Mouse (Mus musculus) CH12F3 (cell line): Measurements from ENCODE around the gene Itpr2.

ENCODE experiments used
- in situ Hi-C: fragments of 300-500 bp; cut with MboI; formaldehyde crosslinking; loops from 2 replicates; pipeline ENCODE4 v1.14.3; 2020; ENCODE audit warnings: low sequenced_read_pairs

Itpr2 gene

GRCm38 (mm10) chr6:146234417-146234816 is 267.6 kb downstream of the Itpr2 start:
- in situ Hi-C loops = no loop called here

GRCm38 (mm10) chr6:146230903-146231302 is 271.1 kb downstream of the Itpr2 start:
- in situ Hi-C loops = no loop called here

DNA sequence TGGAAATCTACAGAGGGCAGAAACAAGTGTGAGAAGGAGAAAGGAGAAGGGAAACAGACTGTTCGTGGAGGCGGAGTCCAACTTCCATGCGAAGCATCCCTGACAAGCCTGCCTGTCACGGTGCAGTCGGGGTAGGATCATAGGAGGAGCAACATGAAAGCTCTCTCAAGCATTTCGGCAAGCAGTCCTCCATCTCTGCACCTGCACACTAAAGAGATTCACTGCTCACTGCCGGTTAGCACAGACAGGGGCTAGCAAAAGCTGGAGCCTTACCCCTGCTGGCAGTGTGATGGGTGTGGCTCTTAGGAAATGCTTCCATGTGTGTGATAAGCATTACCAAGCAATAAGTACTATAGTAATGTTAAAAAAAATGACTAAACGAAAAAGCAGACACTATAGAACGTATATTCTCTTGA is 271.6 kb downstream of the Itpr2 start:
- in situ Hi-C loops = no loop called here

GRCm38 (mm10) chr6:146229967-146230366 is 272.1 kb downstream of the Itpr2 start:
- in situ Hi-C loops = no loop called here

- in situ Hi-C loops = no loop called here
Measured at GRCm38 (mm10) chr6:146229519-146229918, 272.5 kb downstream of the Itpr2 start.

GRCm38 (mm10) chr6:146228048-146228447 is 274.0 kb downstream of the Itpr2 start:
- in situ Hi-C loops = no loop called here

DNA sequence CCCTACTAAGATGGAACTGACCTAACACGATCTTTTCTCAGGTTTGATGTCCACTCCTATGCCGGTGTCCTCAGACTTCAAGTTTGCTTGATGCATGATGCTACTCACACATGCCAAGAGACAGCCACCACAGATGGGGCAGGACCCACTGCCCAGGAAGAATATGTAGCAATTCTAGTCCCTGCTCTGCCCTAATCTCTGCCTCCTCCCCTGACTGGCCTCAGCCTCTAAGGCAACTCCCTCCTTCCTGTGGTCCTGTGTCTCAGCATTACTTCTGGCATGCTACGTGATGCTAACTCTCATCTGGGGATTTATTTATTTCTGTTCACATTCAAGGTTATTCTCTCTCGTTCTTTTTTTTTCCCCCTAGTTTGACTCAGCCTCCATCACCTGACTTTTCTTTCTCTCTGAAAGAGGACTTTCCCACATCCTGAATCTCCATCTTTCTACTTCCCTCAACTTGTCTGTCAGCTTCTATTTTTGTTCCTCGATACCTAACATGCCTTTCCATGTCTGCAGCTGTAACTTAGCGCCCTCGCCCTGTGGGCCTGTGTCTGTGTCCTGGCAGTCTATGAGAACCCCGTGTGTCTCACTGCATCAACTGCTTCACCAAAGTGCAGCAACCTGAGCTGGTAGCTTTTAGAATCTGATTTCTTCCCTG is 279.5 kb downstream of the Itpr2 start:
- in situ Hi-C loops = no loop called here

DNA sequence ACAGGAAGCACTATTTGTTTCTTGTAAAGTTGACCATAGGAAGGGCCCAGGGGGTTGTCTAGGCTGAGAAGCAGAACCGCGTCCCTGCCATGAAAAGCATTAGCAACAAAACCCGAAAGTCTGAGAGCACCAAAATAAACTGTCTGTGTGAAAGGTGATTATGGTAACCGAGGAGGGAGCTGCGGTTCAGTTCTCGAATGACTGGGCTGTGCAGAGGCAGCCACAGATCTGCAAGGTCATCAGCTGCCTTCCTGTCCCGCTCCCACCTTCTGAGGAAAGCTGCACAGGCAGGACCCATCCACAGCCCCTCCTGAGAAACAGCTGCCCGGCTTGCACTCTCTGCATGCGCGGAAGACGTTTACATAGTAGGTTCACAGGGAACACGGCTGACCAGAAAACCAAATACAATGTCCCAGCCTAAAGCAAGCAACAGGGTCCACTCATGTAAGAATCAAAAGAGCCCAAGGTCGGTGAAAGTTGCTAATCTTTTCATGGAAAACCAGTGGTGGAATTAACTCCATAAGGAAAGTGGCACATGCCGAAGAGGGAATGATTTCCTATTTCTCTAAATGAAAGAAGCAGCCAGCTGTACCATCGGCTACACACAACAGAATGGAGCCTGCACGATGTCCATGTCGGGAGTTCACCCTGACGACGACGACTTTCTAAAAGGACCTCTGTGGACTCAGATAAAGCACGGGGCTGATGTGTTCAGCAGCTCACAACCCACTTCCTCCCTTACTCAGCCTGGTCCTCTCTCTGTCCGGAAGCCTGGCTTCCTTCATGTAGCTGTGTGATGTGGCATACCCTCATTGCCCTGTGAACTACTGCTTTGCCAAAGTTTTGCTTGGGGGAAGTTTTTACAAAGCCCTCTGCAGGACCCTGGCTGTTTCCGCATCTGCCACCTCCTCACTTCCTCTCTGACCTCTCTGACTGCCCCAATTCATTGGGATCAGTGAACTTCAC is 280.4 kb downstream of the Itpr2 start:
- in situ Hi-C loops = no loop called here

DNA sequence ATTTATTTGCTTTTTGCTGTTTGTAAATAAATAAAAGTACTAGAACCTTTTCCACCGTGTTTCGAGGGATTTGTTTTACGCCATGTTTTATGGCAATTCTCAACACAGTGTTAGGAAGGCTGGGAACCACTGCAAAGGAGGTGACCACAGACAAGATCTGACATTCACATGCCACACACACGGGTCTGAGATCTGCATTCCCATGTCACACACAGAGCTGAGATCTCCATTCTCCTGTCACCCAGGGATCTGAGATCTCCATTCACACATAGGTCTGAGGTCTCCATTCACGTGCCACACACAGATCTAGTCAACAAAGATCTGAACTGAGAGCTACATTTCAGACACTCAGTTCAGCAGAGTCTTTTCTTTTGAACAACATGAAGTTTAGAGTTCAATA is 282.0 kb downstream of the Itpr2 start:
- in situ Hi-C loops = no loop called here

DNA sequence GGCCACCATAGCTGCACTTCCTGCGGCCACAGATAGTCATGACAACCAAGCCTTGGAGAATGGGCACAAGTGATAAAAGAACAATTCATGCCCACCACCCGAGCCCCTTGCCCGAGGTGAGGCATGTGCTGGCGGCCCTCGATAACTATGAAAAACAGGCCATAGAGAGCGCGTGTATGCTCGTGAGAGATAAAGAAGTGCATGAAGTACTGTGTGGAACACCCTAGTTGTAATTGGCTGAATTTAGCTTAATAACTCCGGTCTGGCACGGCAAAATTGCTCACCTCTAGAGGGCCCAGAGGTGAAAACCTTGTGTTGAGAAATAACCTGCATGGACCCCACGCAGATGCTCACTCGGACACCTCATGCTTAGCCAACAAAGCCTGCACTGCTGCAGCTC is 282.5 kb downstream of the Itpr2 start:
- in situ Hi-C loops = no loop called here

GRCm38 (mm10) chr6:146215302-146215701 is 286.7 kb downstream of the Itpr2 start:
- in situ Hi-C loops = no loop called here

- in situ Hi-C loops = no loop called here
Measured at GRCm38 (mm10) chr6:146212339-146212738, 289.7 kb downstream of the Itpr2 start.

DNA sequence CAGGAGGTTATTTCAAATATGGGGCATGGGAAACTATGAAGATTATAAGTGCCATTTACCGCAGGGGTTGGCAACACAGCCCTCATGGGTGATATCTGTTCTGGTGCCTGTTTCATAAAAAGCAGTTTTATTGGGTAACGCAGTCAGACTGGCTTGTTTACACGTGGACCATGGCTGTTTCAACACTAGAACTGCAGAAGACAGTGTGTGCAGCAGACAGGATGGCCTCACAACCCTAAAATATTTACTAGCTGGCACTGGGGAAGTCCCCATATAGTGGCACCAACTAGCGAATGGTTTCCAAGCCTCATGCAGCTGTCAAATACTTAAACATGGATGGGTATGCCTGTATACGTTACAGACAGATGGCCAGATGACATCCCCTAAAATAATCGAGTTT is 290.8 kb downstream of the Itpr2 start:
- in situ Hi-C loops = no loop called here

- in situ Hi-C loops = no loop called here
Measured at GRCm38 (mm10) chr6:146208983-146209382, 293.0 kb downstream of the Itpr2 start.

DNA sequence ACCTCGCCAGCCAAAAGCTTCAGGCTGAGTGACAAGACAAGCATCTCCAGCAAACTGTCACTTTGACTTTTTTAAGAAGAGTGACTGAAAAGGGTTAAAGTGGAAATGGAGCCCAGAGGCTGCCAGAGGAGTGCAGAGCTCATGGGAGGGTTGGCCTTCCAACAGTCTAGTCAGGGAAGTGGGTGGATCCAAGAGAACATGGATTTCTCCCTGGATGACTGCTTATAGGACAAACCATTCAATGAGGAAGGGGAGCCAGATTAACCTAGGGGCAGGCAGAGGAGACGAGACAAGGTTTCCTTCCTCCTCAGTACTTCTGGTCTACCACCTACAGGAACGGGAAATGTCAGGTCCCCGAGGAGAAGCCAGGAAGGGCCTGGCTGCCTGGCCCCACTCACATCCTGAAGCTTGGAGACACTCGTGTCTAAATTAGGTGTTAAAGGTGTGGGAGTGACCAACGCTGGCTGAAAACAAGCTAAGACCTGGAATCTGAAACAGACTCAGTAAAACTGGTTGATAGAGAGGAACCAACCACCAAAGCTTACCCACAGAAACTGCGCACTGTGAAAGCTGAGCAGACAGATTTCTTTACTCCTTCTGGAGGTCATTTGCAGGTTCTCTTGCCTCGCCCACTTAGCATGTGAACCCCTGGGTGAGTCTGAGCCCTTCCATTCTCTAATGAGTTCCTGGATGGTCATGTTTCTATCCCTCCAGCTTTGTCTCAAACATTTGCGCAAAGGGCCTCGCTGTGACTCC is 294.6 kb downstream of the Itpr2 start:
- in situ Hi-C loops = no loop called here

- in situ Hi-C loops = no loop called here
Measured at GRCm38 (mm10) chr6:146205136-146205535, 296.9 kb downstream of the Itpr2 start.

DNA sequence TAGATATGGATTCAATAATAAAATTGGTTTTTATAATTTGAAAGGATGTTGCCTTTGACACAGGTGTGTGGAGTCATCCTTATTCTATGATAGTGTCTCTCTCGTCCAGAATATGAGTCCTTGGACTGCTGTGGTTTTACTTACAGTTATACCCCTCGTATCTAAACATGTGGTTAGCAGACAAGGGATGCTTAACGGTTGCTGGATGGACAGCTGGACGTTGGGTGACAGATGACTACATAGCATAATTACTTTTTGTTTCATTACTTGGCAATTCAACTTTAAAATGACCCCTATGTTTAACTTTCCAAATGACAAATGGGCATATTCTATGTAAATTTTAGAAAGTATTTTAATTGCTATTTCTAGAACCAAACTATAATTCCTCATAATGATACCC is 297.6 kb downstream of the Itpr2 start:
- in situ Hi-C loops = no loop called here

DNA sequence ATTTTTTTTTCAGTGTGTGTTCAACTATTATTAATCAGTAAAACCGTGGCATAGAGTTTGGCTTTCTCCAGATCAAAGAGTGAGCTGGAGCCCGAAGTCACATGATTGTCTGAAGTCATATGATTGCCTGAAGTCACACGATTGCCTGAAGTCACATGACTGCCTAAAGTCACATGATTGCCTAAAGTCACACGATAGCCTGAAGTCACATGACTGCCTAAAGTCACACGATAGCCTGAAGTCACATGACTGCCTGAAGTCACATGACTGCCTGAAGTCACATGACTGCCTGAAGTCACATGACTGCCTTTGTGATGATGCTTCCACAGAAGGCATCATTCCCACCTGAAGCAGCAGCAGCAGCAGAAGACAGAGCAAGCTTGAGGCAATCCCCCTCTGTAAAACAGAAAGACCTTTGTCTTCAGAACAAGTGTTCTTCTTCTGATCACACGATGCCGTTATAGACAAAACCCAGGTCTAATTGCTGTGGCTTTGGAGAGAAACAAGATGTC is 304.1 kb downstream of the Itpr2 start:
- in situ Hi-C loops = no loop called here

GRCm38 (mm10) chr6:146196701-146197100 is 305.3 kb downstream of the Itpr2 start:
- in situ Hi-C loops = no loop called here

DNA sequence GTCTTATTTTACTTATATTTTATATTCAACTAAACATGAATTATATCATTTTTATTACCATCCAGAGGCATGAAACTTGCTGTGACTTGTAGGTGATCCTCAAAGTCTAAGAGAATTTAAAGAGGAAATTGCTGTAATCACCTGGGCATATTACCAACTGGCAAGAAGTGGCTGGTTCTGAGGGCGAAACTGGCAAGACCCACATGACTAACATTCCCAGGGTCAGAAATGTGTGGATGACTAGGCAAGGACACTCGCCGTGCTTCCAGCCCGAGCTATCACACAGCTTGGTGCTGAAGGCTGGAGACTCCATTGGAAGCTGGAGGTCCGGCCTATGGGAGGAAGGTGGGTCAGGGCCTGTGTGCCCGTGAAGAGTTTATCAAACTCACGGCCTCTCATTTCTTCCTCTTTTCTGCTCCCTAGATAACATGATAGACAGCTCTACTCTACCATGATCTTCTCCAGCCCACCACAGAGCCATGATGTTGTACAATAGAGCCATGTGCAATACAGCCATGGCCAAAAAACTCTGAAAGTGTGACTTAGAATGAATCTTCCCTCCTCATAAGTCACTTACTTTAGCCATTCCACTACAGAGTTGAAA is 306.1 kb downstream of the Itpr2 start:
- in situ Hi-C loops = no loop called here

- in situ Hi-C loops = no loop called here
Measured at GRCm38 (mm10) chr6:146191931-146192330, 310.1 kb downstream of the Itpr2 start.
